ENCODE assay signal across 1 mouse cellular context in the genomic region with DNA sequence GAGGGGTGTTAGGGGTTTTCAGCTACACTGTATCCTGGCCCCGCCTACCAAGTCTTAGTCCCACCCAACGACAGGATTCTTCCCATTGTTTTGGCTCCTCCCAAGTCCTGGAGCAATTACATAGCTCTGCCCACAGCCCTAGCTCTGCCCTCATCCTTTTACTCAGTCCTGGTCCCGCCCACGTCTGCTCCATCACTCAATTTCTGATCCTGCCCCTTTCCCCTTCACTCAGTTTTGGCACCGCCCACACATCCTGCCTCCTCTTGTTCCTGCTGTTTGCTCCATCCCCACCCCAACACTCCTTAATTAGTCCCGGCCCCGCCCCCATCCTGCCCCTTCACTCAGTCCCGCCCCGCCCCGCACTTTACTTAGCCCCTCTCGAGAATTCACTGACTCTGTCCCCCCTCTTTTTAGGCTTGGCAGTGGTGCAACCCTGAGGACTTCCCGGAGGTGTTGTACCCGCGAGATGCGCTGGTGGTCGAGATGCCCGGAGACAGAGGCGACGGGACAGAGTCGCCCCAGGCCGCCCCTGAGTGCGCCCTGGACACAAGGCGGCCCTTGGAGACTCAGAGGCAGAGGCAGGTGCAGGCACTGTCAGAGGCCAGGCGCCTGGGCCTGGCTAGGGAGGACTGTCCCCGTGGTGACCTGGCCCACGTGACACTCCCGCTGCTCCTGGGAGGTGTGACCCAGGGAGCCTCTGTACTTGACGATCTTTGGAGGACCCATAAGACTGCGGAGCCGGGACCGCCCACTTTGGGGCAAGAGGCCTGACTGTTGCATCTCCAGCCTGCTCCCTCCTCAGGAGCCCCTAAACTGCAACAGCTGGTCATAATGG.
TF ChIP-seq lines count a peak whose summit lies in the region.

No protein-coding gene starts in this region.

TF ChIP-seq in MEL, 35 proteins besides CTCF, POLR2A, EP300 and RAD21:
- TF ChIP-seq BHLHE40 (IDR thresholded peaks at IDR 0.05; ENCODE audit: borderline replicate concordance, low read depth, low read length), result no peak
- no peak for TF ChIP-seq ELF1 (IDR thresholded peaks at IDR 0.05; ENCODE audit: low read depth, low read length)
- no peak for TF ChIP-seq UBTF (IDR thresholded peaks at IDR 0.05; ENCODE audit: borderline replicate concordance, insufficient read depth, low read depth, low read length)
- TF ChIP-seq ZNF384 (IDR thresholded peaks at IDR 0.05; ENCODE audit: low read depth, low read length), result no peak
- no peak for TF ChIP-seq GABPA (IDR thresholded peaks at IDR 0.05; ENCODE audit: low read depth, low read length)
- TF ChIP-seq KAT2A (conservative IDR thresholded peaks at IDR 0.05; ENCODE audit: low read depth, low read length), result no peak
- no peak for TF ChIP-seq TBP (IDR thresholded peaks at IDR 0.05; ENCODE audit: low read depth, low read length)
- TF ChIP-seq MYC (IDR thresholded peaks at IDR 0.05; ENCODE audit: low read depth, low read length), result no peak
- TF ChIP-seq HCFC1 (IDR thresholded peaks at IDR 0.05; ENCODE audit: low read depth, low read length), result no peak
- no peak for TF ChIP-seq ZC3H11A (IDR thresholded peaks at IDR 0.05; ENCODE audit: low read depth, low read length)
- no peak for TF ChIP-seq ZMIZ1 (IDR thresholded peaks at IDR 0.05; ENCODE audit: low read depth, low read length)
- no peak for TF ChIP-seq TCF12 (IDR thresholded peaks at IDR 0.05; ENCODE audit: low read depth, low read length)
- no peak for TF ChIP-seq USF2 (IDR thresholded peaks at IDR 0.05; ENCODE audit: borderline replicate concordance in 1 of 2, insufficient read depth in 1 of 2, low read depth in 1 of 2, low read length in 2 of 2)
TF ChIP-seq in MEL: peak in this region for 0.
